Mouse (Mus musculus) sigmoid colon, adult 10 weeks (tissue): ENCODE results near the gene Gabra2. TPM values are rescaled to one million over a fixed set of nuclear protein-coding genes. Genes with fewer than 3 reads are reported as not detected.

Source experiments
- polyA plus RNA-seq: library from polyadenylated mRNA; stranded (reverse); fragments of 350-450 nt; fragmentation: Illumina TruSeq; extraction: RNeasy Lipid Tissue Mini Kit (QIAGEN cat#74804); gene quantifications from one replicate; pipeline ENCODE4 v1.2.3, GENCODE M21; 2014; ENCODE audit warnings: low read depth, low replicate concordance

Gabra2 gene
- polyA plus RNA-seq = 0.22 TPM

GRCm38 (mm10) chr5:71095725-71096607 lies at the start of gene Gabra2:
Gene Gabra2, minus strand, starts transcription at chr5:71095849.

